Mouse (Mus musculus): ENCODE results near the gene Ndufa6.
"Not testable (repeated sequence)": the region's sequence is repeated elsewhere in the genome, so short reads cannot be mapped to it uniquely, and the experiment has no call there.

The Ndufa6 gene

DNA sequence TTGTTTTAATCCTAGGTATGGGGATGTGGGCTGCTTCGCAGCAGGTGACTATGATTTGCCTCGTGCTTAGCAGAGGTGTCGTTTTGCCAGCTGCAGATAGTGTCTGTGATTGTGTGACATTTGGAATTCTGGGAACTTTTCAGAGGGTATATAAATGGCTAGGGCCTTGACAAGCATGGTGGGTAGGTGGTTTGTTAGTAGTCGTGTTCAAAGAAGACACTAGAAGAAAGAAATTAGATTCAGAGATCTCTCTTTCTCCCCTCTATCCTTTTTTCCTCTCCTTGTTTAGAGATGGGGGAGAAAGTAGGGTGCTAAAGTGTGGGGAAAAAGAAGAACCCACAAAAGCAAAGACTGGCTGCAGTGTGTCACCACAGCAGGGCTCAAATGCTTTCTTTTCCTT lies 14.0 kb upstream of the Ndufa6 start:
- no peak for DNase-seq (ENCODE audit: low spot score)

DNA sequence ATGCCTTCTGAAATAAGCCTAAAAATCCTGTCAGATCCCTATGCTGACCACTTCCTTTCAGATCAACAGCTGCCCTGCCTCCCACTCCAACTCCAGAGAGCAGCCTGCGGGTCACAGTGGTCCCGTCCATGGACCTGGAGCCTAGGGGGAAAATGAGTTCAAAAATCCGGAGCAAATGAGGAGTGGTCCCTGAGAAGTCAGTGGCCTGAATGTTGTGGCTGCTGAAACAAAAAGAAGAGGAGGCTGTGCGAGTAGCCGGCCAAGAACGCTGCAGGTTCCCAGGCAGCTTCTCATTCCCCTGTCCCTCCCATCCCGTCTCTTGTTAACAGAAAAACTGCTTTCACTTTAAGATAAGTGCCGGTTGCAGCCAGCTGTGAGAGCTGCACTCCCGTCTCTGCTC lies 10.4 kb upstream of the Ndufa6 start:
- DNase-seq (ENCODE audit: low spot score): not testable (repeated sequence)

DNA sequence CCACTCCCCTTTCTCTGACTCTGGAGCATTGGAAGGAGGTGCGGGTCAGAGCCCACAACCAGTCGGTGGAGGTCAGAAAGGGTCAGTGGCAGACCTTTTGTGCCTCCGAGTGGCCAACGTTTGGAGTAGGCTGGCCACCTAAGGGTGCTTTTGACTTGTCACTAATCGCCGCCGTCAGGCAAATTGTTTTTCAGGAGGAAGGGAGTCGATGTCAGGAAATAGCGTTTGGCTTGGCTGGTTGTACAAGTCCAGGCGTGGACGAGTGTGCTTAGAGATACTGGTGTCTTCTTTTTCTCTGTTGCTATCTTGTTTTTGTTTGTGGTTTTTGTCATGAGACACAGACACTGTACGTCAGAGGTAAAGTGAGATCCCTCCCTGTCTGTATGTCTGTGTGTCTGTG lies 9.7 kb upstream of the Ndufa6 start:
- DNase-seq (ENCODE audit: low spot score): not testable (repeated sequence)

DNA sequence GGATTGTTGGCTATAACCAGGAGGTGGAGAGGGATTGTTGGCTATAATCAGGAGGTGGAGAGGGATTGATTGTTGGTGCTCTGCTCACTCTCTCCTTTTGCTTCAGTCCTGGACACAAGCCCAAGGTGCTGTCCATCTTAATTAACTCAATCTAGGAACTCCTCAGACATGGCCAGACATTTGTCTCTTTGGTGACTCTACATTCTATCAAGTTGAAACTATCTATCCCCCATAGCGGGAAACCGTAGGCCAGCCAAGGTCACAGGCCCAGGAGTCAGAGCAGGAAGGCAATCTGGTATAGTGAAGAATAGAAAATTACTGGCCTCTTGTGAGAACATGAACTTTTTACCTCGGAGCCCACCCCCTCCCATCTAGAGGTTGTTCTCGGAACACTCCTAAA lies 8.1 kb upstream of the Ndufa6 start:
- DNase-seq (ENCODE audit: low spot score): no peak

DNA sequence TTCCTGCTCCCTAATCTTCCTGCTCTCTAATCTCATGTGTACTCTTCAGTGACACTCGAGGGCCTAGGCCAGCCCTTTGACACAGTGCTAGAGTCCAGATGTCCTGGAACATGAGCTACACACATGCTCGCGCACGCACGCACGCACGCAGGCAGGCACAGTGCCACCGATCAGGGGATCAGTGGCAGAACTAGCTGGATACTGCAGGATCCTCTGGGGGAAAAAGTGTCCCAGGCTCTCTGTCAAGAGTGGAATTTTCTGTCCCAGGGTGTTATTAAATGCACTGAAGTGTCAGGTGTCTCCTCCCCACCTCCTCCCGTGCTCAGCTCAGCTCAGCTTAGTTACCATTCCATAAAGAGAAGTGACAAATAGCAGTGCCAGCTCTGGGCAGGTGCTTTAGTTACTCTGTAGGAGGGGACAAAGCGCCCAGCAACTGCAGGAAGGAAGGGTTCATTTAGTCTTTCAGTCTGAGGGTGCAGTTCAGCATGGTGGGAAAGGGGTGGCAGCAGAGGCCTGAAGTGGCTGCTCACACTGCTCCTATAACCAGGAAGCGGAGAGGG lies 7.4 kb upstream of the Ndufa6 start:
- DNase-seq (ENCODE audit: low spot score): no peak

DNA sequence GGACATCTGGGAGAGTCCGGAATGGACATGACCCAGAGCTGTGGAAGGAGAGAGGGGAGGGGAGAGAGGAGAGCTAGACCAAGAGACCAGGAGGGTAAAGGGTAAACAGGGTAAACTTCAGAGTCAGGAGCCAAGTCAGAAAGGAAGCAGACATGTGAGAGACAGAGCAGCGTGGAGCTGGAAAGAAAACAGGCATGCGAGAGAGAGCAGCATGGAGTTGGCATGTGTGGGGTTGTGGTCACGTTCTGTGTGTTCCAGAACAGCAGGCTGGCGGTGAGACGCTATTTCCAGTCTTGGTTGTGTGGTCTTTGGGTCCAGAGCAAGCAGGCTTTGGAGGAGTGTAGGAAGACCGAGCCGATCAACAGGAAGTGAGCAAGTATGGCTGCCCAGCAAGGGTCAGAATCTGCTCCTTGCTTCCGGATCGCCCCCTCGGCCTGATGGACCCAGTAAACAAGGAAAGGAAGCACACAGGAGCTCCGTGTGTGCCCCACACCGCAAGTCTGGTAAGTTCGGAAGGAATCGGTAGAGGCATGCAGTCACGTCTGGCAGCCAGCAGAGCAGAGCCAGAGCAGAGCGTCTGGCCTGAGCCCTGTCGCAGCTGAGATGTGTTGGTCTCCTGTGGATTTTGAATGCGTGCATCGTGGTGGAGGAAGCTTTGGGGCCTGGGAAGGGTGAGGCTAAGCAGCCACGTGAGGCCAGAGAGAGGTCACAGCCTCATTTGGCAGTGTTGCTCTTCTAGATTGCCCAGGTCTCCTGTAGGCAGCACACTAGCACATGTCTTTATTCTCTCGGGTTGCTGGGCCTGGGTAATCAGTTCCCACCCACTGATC lies 4.5 kb upstream of the Ndufa6 start:
- DNase-seq (ENCODE audit: low spot score): no peak

DNA sequence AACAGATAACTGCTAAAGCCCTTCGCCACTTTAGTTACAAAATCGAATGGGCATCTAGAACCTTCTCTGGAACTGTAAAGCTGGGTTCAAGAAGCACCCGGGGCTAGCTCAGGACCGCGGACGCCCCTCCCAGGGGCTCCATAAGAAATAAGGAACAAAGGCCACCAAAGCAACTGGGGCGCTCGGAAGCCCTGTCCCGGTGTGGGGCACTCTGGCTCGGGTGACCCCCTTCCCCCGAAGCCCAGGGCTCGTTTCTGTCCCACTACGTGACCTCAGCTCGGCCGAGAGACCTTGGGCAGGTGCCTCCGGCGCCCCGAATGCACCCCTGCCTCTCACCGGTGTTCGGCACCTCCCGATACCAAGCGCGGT lies 393 bp downstream of the Ndufa6 start:
- no peak for DNase-seq (ENCODE audit: low spot score)

DNA sequence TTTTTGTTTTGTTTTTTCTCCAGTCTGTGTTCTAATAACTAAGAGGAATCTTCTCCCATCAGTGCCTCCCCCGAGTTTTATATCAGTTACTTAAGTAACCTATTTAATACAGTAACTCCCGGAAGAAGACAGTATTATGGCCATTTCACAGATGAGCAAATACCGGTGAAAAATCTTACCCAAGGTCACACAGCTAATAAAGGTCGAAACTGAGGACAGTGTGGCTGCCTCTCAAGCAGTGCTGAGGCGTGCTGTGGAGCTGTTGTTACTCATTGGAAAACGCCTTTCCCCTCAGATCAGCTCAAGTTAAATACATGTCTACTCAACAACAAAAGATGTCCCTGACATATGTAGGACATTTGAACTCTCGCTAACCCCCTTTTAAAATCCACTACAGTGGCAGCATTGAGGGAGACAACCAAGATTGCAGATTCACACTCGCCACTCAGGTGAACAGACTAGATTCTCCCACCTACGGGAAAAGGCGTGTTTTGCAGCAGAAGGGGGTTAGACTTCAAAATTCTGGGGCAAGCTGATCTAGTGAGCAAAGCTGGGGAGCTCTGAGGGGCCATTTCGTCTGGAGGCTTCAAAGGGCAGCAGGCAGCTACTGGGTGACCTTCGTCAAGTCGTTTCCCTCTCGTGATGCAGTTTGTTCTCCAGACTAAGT lies 911 bp downstream of the Ndufa6 start:
- DNase-seq (ENCODE audit: low spot score): no peak

DNA sequence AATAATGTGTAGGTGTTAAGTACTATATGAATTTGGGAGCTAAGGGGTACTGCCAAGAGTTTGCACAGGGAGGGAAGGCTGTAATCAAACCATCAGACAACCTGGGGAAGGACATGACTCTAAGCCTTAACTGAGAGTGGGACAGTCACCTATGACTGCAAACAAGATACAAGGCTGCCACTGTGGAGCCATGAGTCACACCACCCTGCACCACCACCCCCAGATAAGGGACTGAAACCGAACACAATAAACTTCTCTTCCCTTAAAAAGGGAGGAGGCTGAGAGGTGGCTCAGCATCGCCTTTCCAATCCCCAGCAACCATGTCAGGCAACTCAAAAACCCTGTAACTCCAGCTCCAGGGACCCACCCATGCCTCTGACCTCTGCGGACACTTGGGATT lies 2.6 kb downstream of the Ndufa6 start:
- no peak for DNase-seq (ENCODE audit: low spot score)

DNA sequence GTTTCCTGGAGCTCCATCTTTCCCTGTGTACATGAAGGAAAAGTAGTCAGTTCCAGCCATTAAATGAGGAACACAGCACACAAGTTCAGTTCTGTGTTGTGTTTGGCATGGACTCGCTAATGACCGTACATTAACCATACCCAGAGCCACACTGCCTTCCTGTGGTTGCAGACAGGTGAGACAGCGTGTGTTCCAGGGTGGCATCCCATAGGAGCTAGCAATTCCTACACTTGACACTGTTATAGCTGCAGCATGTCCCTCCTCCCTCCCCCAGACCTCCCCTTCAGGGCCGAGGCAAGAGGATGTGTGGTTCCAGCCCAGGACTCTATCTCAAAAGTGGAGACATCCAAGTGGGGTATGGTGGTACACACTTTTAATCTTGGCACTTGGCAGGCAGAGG lies 3.8 kb downstream of the Ndufa6 start:
- DNase-seq (ENCODE audit: low spot score): no peak

DNA sequence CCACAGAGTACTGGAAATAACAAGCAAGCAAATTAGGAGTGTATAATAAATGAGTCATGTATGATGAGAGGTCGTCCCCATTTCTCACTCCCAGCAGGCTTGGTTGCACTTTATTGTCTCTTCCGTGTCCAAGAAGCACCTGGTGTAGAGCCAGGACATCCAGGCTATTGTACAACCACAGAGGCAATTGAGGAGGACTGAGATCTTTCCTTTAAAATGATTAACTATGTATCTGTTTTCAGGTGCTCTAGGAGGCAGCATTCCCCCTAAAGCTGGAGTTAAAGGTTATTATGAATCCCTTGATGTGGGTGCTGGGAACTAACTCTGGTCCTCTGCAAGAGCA lies 5.2 kb downstream of the Ndufa6 start:
- DNase-seq (ENCODE audit: low spot score): no peak

DNA sequence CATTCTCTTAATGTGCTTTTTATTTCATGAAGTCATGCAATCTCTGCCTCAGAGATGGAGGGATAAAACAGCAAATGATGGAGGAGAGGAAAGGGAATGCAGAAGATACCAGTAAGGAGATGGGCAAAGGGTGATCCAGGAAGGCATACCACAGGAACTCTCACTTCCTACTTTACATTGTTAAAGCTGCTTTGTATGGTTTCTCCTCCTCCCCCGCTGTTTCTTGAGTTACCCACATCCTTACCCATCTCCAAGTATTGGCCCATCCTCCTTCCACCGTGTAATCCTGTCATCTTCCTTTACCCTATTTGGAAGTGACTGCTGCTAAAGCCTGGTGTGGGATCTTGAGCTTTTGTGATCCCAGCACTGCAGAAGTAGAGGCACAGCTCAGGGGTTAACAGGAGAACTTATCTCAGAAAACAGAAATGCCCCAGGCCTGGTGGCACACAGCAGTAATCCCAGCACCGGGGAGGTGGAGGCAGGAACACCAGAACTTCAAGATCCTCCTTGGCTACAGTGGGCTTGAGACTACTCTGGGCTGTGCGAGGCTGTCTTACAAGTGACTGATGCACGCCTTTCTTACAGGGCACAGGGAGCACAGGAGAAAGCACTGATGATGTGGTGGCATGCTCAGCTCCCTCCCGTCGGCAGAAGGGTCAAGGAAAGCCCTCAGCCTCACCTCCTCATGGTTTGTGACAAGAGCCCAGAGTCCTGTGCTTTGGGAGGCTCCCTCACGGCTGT lies 5.7 kb downstream of the Ndufa6 start:
- no peak for DNase-seq (ENCODE audit: low spot score)

DNA sequence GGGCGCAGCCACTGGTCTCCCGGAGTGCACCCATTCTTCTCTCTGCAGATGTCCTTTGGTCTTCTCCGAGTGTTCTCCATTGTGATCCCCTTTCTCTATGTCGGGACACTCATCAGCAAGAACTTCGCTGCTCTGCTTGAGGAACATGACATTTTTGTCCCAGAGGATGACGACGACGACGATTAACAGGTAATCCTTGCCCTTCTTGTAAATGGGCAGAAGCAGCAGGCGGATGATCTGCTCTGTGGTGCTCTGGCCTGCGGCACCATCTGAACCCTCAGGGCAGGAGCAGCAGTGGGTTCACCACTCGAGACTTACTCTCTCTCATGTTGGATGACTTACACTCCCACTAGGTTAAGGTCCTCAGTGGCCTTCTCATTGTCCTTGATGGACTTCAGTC lies 6.3 kb downstream of the Ndufa6 start:
- no peak for DNase-seq (ENCODE audit: low spot score)

DNA sequence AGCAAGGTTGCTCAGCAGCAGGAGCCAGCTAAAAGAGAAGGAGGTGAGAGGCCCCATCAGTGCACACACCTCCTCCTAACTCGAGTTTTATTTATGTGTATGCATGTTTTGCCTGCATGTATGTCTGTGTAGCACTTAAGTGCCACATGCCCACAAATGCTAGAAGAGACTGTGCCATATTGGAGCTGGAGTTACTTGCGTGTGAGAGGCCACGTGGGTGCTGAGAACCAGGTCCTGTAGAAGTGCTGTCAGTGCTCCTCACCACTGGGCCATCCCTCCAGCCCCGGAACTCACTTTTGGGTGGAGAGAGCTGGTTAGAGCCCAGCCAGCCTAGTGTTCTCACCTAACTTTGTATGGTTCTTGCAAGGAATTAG lies 6.8 kb downstream of the Ndufa6 start:
- no peak for DNase-seq (ENCODE audit: low spot score)

DNA sequence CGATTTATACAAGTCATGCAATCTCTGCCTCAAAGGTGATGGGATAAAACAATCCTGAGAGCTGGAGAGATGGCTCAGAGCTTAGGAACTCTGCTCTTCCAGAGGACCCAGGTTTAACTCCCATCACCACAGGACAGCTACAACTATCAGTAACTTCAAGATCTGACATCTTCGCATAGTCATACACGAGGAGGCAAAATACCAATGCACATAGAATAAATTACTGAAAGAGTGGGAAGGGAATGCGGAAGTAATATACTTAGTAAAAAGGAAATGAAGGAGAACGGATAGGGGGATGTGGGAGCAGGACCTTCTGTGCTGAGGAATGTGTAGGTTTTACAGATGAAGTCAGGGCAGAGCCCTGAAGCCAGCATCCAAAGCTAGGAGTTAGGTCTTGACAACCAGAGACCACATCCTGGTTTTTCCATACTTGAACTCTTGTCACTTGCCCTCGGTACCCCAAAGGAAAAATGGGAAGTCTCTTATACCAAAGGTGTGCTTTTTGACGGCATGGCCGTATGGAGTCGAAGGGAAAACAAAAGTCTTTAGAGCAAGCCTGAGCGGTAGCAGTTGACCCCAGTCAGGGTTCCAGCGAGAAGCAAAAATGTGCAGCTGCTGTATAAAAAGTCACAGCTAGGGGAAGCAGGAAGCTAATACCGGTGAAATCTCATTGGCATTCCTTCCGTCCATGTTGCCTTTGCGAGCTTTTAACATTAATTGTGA lies 7.4 kb downstream of the Ndufa6 start:
- no peak for DNase-seq (ENCODE audit: low spot score)

DNA sequence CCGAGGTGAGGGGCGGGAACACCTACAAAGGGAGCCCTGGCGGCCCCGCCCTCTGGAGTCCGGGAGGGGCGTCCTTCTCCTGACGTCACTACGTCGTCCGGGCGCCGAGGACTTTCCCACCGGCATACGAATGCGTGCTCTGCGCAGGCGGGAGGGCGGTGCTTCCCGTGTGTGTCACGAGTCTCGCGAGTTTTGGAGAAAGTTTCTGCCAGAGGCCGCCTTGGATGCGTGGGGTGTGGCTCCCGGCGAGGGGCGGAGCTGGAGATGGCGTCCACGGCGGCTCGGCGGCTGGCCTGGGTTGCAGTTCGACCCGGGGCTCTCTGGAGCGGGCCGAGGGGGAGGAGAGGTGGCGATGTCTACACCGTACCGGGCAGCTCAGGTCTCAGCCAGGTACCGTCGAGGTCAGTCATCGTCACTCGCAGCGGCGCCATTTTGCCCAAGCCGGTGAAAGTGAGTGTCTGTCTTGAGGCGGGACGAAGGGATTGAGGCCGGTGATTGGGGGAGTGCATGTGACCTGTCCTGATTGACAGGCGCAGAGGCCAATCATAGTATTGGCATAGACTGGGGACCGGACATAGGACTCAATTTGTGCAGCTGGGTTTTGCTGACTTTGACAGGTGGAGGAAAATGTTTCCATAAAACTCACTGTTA lies 8.2 kb downstream of the Ndufa6 start:
- DNase-seq (ENCODE audit: low spot score): peak; percentile 95

DNA sequence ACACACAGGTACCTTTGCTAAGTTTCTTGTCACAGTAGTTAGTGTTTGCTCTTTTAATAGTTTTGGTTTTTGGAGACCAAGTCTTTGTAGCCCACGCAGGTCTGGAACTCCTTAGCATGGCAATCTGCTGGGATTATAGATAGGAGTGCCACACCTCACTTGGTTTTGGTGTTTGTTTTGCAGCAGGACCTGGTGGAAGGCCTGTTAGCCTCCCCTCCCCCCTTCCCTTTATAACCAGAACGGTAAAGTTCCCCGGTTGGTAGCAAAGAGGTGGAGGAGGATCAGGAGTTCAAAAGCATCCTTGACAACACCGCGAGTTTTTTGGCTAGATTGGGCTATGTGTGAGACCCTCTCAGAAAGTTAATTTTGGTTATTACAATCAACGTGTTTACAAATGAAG lies 9.2 kb downstream of the Ndufa6 start:
- no peak for DNase-seq (ENCODE audit: low spot score)

DNA sequence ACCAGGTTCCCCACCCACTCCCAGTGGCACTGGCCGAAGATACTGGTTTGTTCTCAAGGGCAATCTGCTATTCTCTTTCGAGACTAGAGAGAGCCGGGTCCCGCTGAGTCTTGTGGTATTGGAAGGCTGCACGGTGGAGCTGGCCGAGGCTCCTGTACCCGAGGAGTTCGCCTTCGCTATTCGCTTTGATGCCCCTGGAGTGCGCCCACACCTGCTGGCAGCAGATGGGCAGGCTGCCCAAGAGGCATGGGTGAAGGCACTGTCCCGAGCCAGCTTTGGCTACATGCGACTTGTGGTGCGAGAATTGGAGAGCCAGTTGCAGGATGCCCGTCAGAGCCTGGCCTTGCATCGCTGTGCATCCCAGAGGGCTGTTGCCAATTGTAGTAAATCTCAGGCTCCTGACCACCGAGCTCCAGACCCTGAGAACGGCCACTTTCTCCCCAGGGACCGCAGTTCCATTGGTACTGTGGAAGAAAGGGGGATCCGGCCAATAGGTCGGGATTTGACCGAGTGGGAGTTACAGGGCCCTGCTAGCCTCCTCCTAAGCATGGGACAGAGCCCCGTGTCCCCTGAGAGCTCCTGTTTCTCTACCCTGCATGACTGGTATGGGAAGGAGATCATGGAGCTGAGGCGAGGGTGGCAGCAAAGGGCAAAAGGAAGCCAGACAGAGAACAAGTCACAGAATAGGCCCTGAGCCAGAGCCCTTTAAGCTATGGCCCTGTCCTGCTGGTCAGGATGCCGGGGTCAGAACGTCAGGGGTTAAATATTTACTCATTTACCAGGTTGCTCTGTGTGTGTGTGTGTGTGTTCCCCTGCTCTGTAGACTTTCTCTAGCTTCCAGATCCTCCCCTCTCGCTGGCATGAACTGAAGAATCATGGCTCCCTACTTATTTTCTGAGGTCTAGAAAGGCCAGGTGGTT lies 10.5 kb downstream of the Ndufa6 start:
- no peak for DNase-seq (ENCODE audit: low spot score)

DNA sequence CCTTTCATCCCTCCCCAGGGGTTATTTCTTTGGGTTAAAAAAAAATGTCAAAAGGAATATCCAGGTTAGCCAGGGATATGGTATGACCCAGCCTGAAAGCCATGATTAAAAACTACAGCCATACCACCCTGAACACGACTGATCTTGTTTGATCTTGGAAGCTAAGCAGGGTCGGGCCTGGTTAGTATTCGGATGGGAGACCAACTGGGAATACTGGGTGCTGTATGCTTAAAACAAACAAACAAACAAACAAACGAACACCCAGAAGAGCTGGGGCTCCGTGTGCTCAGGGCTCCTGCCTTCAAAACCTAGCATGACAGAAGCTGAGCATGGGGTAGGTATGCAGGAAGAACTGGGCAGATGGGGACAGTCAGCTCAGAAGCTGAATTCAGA lies 11.6 kb downstream of the Ndufa6 start:
- no peak for DNase-seq (ENCODE audit: low spot score)

DNA sequence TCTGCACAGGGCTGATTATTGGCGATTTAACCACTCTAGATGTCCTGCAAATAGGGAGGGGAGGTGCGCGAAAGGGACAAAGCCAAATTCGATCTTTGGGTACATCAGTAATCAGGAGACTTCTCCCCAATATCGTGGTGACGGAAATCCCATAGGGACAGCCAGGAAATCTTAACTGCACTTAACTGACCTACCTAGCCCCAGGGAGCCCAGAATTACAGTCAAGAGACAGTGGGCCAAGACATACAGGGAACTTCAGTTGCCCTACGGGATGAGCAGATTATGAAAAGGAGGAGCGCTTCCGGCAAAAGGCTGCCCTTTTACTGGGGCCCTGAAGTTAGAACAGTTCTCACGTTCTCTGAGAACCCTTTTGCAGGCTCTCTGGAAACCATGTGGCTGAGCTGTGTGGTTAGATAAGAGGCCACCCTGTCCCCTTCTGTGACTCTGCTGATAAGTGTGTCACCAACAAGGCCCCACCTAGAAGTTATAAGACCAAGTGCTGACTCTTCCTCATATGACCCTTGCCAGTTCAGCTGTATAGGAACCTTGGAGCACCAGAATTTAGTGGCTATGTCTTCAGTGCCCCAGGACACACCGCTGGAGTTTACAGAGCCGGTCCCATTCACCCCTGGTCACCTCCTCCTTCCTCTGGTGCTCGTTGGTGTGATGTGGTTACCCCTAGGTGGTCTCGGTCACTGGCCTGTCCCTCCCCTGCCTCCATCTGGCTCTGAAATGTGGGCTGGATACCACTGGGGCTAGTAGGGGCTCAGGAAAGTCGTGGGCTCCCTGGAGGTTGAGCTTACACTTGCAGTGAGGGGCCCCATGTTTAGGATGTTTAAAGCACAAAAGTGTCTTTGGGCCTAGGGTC lies 12.2 kb downstream of the Ndufa6 start:
- DNase-seq (ENCODE audit: low spot score): no peak
